Mouse (Mus musculus) stomach, embryonic 16.5 days (tissue): ENCODE results near the gene Lipc. TPM values are rescaled to one million over a fixed set of nuclear protein-coding genes. Genes with fewer than 3 reads are reported as not detected.

Source experiments
- ATAC-seq: fragments of 200-750 bp; cut with Nextera tagmentation; 2 replicates; pipeline ENCODE4 v1.8.0; 2017; ENCODE audit warnings: moderate number of reproducible peaks, moderate TSS enrichment; ENCODE audit not compliant: insufficient read depth, low FRiP score
- H3K27ac ChIP-seq: fragments of 300-500 bp; sonication (generic); 2 replicates; pipeline ENCODE4 v1.5.1; 2014; ENCODE audit warnings: low read length
- H3K27me3 ChIP-seq: fragments of 300-500 bp; sonication (generic); 2 replicates; pipeline ENCODE4 v1.6.1; 2014; ENCODE audit warnings: low read length, control low read depth, mixed read lengths; ENCODE audit not compliant: control insufficient read depth, insufficient read depth
- H3K36me3 ChIP-seq: fragments of 300-500 bp; sonication (generic); 2 replicates; pipeline ENCODE4 v1.6.1; 2014; ENCODE audit warnings: low read length; ENCODE audit not compliant: control insufficient read depth, insufficient read depth
- H3K4me1 ChIP-seq: fragments of 300-500 bp; sonication (generic); 2 replicates; pipeline ENCODE4 v1.6.1; 2014; ENCODE audit warnings: low read length, control low read depth, mixed read lengths; ENCODE audit not compliant: control insufficient read depth, insufficient read depth
- H3K4me2 ChIP-seq: fragments of 300-500 bp; sonication (generic); 2 replicates; pipeline ENCODE4 v1.6.1; 2014; ENCODE audit warnings: low read depth, low read length, mixed read lengths
- H3K4me3 ChIP-seq: fragments of 300-500 bp; sonication (generic); replicated peaks from 2 replicates; pipeline ENCODE4 v1.5.1; 2014; ENCODE audit warnings: mild to moderate bottlenecking, low read length
- H3K9ac ChIP-seq: fragments of 300-500 bp; sonication (generic); 2 replicates; pipeline ENCODE4 v1.6.1; 2014; ENCODE audit warnings: low read length
- H3K9me3 ChIP-seq: fragments of 300-500 bp; sonication (generic); replicated peaks from 2 replicates; pipeline ENCODE4 v1.6.1; 2016; ENCODE audit warnings: low read length, control low read depth; ENCODE audit not compliant: control insufficient read depth
- WGBS: fragments of 180-500 bp; shearing (Covaris S2); extraction: QIAGEN DNeasy Blood & Tissue Kit; methylation state at CpG from one replicate; pipeline ENCODE4 v1.1.7; 2014; 5-methylcytosine and 5-hydroxymethylcytosine counted together
- polyA plus RNA-seq: library from polyadenylated mRNA; unstranded; fragments of >200 nt; fragmentation: Nextera tagmentation; extraction: Ambion mirVana; gene quantifications from 2 replicates; pipeline ENCODE4 v1.2.1, GENCODE M21; 2015

The Lipc gene
- polyA plus RNA-seq, 1 experiment from 2014 or later, result 2.9 TPM

DNA sequence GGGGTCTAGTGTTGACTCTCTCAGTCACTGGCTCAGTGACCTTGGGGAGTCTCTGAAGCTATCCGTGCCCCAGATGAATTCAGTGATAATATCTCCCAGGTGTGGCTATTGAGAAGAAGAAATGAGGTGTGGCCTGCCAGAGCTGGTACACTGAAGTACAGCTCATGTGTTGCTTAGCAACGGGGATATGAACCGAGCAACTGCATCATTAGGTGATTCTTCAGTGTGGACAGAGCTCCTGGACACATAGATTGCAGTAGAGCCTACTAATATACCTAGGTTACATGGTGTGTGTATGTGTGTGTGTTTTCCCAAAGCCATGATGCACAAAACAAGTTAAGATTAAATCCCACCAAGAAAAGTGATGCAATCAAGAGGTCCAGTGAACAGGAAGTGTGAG, 100.5 kb downstream of the Lipc start:
- no peak overlapping the region for H3K4me2 ChIP-seq
- H3K4me1 ChIP-seq, result peaks cover 18% of the 10 kb centered on the region
- 64% methylated on average over 3 of the region's 3 CpGs for WGBS
- H3K36me3 ChIP-seq, result no peaks in the 10 kb centered on the region
- no peaks in the 10 kb centered on the region for H3K27me3 ChIP-seq
- no peak overlapping the region for H3K4me3 ChIP-seq
- no peaks in the 10 kb centered on the region for H3K9me3 ChIP-seq
- H3K27ac ChIP-seq, result no peak overlapping the region
- H3K9ac ChIP-seq, result no peak overlapping the region
- ATAC-seq, result no peak

DNA sequence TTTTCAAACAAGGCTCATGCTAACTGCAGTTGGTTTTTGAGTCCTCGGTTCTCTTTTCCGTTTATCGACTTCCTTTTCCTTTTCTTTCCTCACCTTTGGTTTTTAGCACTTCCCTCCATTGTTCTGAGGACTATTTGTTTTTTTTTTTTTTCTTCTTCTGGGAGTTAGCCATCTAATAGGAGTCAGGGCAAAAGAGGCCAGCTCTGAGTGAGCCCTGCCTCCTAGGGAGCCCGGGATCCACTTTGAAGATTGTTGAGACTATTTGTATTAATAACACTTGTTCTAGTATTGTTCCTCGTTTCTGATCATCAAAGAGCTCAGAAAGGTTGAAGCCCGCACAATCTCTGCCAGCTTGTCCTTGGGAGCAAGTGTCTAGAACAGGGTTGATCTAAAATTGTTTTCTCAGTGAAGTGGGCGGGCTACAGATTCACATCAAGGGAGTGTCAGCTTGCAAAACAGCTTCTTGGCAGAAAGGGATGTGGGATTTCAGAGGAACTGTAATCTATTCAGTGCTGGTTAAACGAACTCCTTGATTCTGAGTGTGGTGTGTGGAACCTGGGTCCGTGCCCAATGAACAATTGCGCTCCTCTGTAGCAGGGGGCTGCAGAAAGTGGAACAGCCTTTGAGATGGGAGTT, 103.8 kb downstream of the Lipc start:
- peak overlapping the region; percentile 83 for H3K27ac ChIP-seq
- ATAC-seq, result no peak
- H3K9ac ChIP-seq, result peak overlapping the region; percentile 43; the same call in 1 of the 2 replicates
- peaks cover 8% of the 10 kb centered on the region; the same call in 1 of the 2 replicates for H3K4me1 ChIP-seq
- 37% methylated on average over 10 of the region's 10 CpGs for WGBS
- H3K4me3 ChIP-seq, result peak overlapping the region; percentile 11; the same call in 1 of the 2 replicates
- H3K27me3 ChIP-seq, result no peaks in the 10 kb centered on the region
- no peaks in the 10 kb centered on the region for H3K36me3 ChIP-seq
- no peaks in the 10 kb centered on the region for H3K9me3 ChIP-seq
- H3K4me2 ChIP-seq, result peak overlapping the region; percentile 38

DNA sequence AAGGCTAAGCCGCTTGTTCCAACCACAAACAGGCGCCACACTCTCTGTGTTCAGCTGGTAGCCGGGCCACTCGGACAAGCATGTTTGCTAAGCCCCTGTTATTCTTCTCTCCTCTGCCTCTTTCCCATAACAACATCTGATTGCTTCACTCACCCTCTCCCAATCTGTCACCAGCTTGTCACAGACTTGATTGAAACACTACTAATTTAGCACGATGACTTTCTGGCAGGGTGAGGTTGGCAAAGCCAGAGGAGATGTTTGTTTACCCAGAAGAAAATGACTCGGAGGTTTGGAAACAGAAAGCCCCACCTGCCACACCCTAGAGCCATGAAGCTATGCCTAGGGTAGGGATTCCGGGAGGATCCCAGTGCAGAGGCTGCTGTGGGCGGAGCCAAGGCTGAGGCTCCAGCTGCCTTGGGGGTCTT, 104.4 kb downstream of the Lipc start:
- Histone ChIP-seq H3K36me3 (no peaks in the 10 kb centered on the region), H3K9me3 (no peaks in the 10 kb centered on the region), H3K4me1 (peaks cover 8% of the 10 kb centered on the region; the same call in 1 of the 2 replicates), H3K4me3 (peak overlapping the region; percentile 11; the same call in 1 of the 2 replicates), H3K4me2 (peak overlapping the region; percentile 38), H3K9ac (peak overlapping the region; percentile 43), H3K27me3 (no peaks in the 10 kb centered on the region), H3K27ac (peak overlapping the region; percentile 83)
- 27% methylated on average over 8 of the region's 8 CpGs for WGBS
- peak; percentile 64; the same call in 1 of the 2 replicates for ATAC-seq

DNA sequence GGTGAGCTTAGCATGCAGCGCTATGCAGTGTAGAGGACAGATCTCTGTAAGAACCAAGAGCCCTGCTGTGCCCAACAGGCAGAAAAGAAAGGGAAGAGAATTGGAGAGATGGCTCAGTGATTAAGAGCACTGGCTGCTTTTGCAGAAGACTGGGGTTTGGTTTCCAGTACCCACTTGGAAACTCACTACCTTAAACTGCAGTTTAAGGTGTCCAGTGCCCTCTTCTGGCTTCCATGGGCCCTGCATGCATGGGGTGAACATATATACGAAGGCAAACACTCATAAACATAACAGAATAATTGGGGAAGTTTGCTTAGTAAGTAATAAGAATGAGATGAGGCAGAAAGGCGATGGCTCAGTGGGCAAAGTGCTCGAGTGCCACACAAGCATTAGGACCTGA, 108.8 kb downstream of the Lipc start:
- WGBS, result 89% methylated on average over 4 of the region's 4 CpGs
- Histone ChIP-seq H3K27ac (peak overlapping the region; percentile 76), H3K4me2 (no peak overlapping the region), H3K4me1 (peaks cover 31% of the 10 kb centered on the region), H3K9me3 (no peaks in the 10 kb centered on the region), H3K4me3 (no peak overlapping the region), H3K36me3 (no peaks in the 10 kb centered on the region), H3K27me3 (no peaks in the 10 kb centered on the region), H3K9ac (no peak overlapping the region)
- ATAC-seq, result no peak

DNA sequence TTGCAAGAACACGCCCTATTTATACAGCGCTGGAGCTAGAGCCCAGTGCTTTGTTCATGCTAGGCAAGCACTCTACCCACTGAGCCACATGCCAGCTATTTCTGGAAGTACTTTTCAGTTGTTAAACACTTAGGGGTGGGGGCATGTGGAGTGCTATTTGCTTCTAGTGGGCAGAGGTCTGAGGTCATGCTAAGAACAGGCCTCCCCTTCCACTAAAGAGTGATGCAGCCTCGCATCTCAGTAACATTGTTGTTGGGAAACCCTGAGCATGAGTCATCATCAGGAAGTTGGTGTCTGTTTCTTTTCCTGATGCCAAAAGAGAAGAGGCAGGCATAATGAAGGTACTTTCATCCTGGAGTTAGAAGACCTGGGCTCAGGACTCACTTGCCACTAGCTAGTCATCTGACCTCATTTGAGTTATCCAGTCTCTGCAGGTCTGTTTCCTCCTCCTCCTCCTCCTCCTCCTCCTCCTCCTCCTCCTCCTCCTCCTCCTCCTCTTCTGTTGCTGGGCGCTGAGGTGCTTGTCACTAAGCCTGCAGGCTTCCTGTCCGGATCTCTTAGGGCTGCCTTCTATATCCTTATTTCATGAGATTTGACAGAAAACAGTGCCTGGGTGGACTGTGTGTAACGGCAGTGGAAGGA, 109.6 kb downstream of the Lipc start:
- peak; percentile 46 for ATAC-seq
- Histone ChIP-seq H3K27ac (peak overlapping the region; percentile 90), H3K9ac (no peak overlapping the region)

DNA sequence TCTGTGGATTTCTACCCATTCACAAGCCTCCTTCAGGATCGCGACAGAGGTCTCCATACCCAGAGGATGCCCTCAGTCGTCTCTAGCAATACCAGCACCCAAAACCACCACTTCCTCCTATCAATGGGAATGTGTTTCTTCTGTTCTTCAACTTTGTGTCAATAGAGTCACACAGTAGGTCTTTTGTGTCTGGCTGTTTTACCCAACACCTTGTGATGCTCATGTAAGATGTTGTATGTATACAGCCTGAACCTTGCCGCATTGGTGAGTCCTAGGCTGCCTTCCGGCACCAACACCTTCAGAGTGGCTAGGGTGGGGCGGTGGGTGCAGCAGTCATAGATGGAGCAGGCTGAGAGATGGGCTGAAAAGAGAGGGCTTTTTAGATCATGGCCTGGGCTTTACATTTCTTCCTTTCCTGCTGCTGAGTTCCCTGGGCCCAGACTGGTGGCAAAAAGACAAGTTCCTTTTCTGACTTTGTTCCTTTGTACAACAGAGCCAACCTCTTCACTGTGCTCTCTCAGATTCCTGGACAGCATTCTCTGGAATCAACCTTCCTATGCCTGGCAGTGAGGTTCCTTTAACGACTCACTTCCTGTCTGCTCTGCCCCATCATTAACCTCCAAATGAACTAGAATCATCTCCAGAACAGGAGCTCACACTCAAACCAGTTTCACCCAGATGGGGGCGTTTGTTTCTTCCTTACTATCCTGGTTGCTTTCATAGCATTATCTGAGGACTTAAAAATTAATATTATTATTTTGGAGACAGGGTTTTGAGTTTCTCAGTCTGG, 110.4 kb downstream of the Lipc start:
- H3K4me1 ChIP-seq, result peaks cover 23% of the 10 kb centered on the region
- H3K4me3 ChIP-seq, result no peak overlapping the region
- peak overlapping the region; percentile 90 for H3K27ac ChIP-seq
- no peaks in the 10 kb centered on the region for H3K27me3 ChIP-seq
- no peaks in the 10 kb centered on the region for H3K36me3 ChIP-seq
- no peaks in the 10 kb centered on the region for H3K9me3 ChIP-seq
- no peak for ATAC-seq
- H3K9ac ChIP-seq, result no peak overlapping the region
- no peak overlapping the region for H3K4me2 ChIP-seq
- WGBS, result 66% methylated on average over 8 of the region's 8 CpGs

More for the DNA sequence above, 109.6 kb downstream of the Lipc start:
- Histone ChIP-seq H3K36me3 (no peaks in the 10 kb centered on the region), H3K4me1 (peaks cover 24% of the 10 kb centered on the region), H3K9me3 (no peaks in the 10 kb centered on the region), H3K4me3 (no peak overlapping the region), H3K4me2 (no peak overlapping the region), H3K27me3 (no peaks in the 10 kb centered on the region)
- WGBS, result 57% methylated on average over 6 of the region's 6 CpGs

DNA sequence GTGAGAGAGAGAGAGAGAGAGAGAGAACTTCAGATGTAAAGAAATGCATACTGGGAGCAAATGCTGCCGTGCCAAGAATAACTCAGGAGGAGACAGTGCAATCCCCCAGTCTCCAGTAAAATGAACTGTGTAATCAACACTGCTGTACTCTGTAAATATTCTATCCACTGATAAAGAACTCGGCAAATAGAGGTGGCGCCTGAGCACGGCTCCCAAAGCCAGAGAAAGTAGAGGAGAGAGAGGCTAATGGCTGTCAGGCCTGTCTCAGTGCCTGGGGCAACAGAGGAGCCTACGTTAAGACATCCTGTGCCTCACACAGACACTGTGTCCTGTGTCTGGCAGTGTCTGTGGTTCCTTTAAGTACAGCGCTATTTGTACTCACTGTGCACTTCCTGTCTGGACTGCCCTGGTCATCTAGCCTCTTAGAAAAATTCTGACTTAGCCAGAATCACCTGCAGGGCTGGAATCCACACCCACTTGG, 111.1 kb downstream of the Lipc start:
- Histone ChIP-seq H3K27ac (peak overlapping the region; percentile 90), H3K9me3 (no peaks in the 10 kb centered on the region), H3K4me1 (peaks cover 24% of the 10 kb centered on the region), H3K4me2 (peak overlapping the region; percentile 5), H3K36me3 (no peaks in the 10 kb centered on the region), H3K4me3 (no peak overlapping the region), H3K9ac (peak overlapping the region; percentile 37), H3K27me3 (no peaks in the 10 kb centered on the region)
- 11% methylated on average over 6 of the region's 6 CpGs for WGBS
- peak; percentile 87 for ATAC-seq

DNA sequence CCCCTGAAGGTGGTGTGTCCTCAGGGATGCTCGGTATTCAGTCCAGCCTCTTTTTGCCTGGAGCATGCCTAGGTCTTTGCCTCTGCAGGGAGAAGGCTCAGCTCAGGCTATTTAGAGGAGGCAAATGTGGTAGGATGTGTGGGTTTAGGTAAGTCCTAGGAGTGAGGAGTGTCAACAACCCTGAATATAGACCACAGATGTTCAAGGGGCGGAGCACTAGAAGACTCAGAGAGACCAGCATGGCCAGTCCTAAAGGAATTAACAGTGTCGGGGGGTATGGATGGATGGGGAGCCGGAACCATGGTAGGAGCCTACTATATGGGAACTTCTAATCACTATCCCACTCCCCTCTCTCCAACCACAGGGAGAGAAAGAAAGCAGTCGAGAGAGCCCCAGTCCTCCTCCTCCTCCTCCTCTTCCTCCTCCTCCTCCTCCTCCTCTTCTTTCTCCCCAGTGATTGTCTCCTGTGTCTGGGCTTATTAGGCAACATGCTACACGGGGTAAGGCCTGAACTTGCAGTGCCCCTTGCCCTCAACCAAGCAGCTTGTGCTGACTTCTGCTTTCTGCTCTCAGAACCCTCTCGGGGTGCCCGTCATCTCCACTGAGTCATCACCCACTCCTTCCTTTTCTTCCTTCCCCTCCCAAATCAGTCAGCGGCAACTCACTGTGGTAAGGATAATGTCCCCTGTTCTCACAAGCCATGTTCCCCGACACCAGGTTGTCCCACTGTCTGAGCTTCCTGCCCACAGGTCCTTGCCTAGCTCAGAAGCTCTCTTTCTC, 113.7 kb downstream of the Lipc start:
- H3K27ac ChIP-seq, result peak overlapping the region; percentile 36
- H3K4me1 ChIP-seq, result peaks cover 32% of the 10 kb centered on the region
- H3K4me3 ChIP-seq, result no peak overlapping the region
- no peaks in the 10 kb centered on the region for H3K9me3 ChIP-seq
- whole genome bisulfite sequencing, result 79% methylated on average over 10 of the region's 10 CpGs
- no peak overlapping the region for H3K4me2 ChIP-seq
- no peak for ATAC-seq
- no peaks in the 10 kb centered on the region for H3K27me3 ChIP-seq
- H3K36me3 ChIP-seq, result no peaks in the 10 kb centered on the region
- H3K9ac ChIP-seq, result no peak overlapping the region
